Mouse (Mus musculus) liver, embryonic 16.5 days (tissue): ENCODE measurements around the gene Cnst. TPM values are rescaled to one million over a fixed set of nuclear protein-coding genes. Genes with fewer than 3 reads are reported as not detected.

Experiments
- ATAC-seq: fragments of 200-750 bp; cut with Nextera tagmentation; 2 replicates; pipeline ENCODE4 v1.8.0; 2017; ENCODE audit warnings: low read depth, mild to moderate bottlenecking, moderate number of reproducible peaks, moderate library complexity
- H3K27ac ChIP-seq: fragments of 300-500 bp; sonication (generic); 2 replicates; pipeline ENCODE4 v1.5.1; 2014; ENCODE audit warnings: mild to moderate bottlenecking, low read length
- H3K27me3 ChIP-seq: fragments of 300-500 bp; sonication (generic); 2 replicates; pipeline ENCODE4 v1.6.1; 2014; ENCODE audit warnings: low read depth, low read length, mixed read lengths; ENCODE audit not compliant: control insufficient read depth, insufficient read depth
- H3K36me3 ChIP-seq: fragments of 300-500 bp; sonication (generic); 2 replicates; pipeline ENCODE4 v1.6.1; 2014; ENCODE audit warnings: mild to moderate bottlenecking; ENCODE audit not compliant: control insufficient read depth, insufficient read depth
- H3K4me1 ChIP-seq: fragments of 300-500 bp; sonication (generic); 2 replicates; pipeline ENCODE4 v1.6.1; 2014; ENCODE audit warnings: low read depth, low read length, mixed read lengths; ENCODE audit not compliant: control insufficient read depth
- H3K4me2 ChIP-seq: fragments of 300-500 bp; sonication (generic); 2 replicates; pipeline ENCODE4 v1.6.1; 2014; ENCODE audit warnings: low read depth, low read length, mixed read lengths
- H3K4me3 ChIP-seq: fragments of 300-500 bp; sonication (generic); 2 replicates; pipeline ENCODE4 v1.5.1; 2014; ENCODE audit warnings: low read depth, mild to moderate bottlenecking, low read length
- H3K9ac ChIP-seq: fragments of 300-500 bp; sonication (generic); 2 replicates; pipeline ENCODE4 v1.6.1; 2014; ENCODE audit warnings: low read depth, low read length
- H3K9me3 ChIP-seq: fragments of 300-500 bp; sonication (generic); replicated peaks from 2 replicates; pipeline ENCODE4 v1.6.1; 2016; ENCODE audit warnings: low read length; ENCODE audit not compliant: control insufficient read depth
- WGBS: fragments of 180-500 bp; shearing (Covaris S2); extraction: QIAGEN DNeasy Blood & Tissue Kit; methylation state at CpG from one replicate; pipeline ENCODE4 v1.1.7; 2014; ENCODE audit not compliant: insufficient replicate concordance; 5-methylcytosine and 5-hydroxymethylcytosine counted together
- polyA plus RNA-seq: library from polyadenylated mRNA; unstranded; fragments of >200 nt; fragmentation: Nextera tagmentation; extraction: Ambion mirVana; gene quantifications from 2 replicates; pipeline ENCODE4 v1.2.1, GENCODE M21; 2015

Gene Cnst
- polyA plus RNA-seq, 1 experiment from 2014 or later = 11.6 TPM

- Histone ChIP-seq H3K4me1 (peaks cover 4% of the 10 kb centered on the region), H3K9ac (no peak overlapping the region), H3K4me3 (no peak overlapping the region), H3K4me2 (no peak overlapping the region), H3K27ac (no peak overlapping the region), H3K9me3 (no peaks in the 10 kb centered on the region), H3K27me3 (no peaks in the 10 kb centered on the region), H3K36me3 (peaks cover 3% of the 10 kb centered on the region; the same call in 1 of the 2 replicates)
- WGBS = 75% methylated on average over 4 of the region's 4 CpGs
- ATAC-seq = no peak
Observed at GRCm38 (mm10) chr1:179563211-179563610, 17.0 kb downstream of the Cnst start.

GRCm38 (mm10) chr1:179563926-179564325 lies 17.8 kb downstream of the Cnst start:
- no peak overlapping the region for H3K9ac ChIP-seq

GRCm38 (mm10) chr1:179567558-179567957 lies 21.4 kb downstream of the Cnst start:
- Histone ChIP-seq H3K4me3 (no peak overlapping the region), H3K9ac (no peak overlapping the region), H3K4me1 (peaks cover 15% of the 10 kb centered on the region), H3K27ac (no peak overlapping the region), H3K27me3 (no peaks in the 10 kb centered on the region), H3K9me3 (no peaks in the 10 kb centered on the region), H3K36me3 (no peaks in the 10 kb centered on the region), H3K4me2 (no peak overlapping the region)
- no peak for ATAC-seq
- WGBS = 83% methylated on average over 7 of the region's 7 CpGs

More at GRCm38 (mm10) chr1:179563926-179564325, 17.8 kb downstream of the Cnst start:
- Histone ChIP-seq H3K36me3 (peaks cover 3% of the 10 kb centered on the region; the same call in 1 of the 2 replicates), H3K27ac (no peak overlapping the region), H3K4me1 (peaks cover 9% of the 10 kb centered on the region), H3K4me2 (no peak overlapping the region), H3K4me3 (no peak overlapping the region), H3K9me3 (no peaks in the 10 kb centered on the region), H3K27me3 (no peaks in the 10 kb centered on the region)
- ATAC-seq = no peak
- 84% methylated on average over 5 of the region's 5 CpGs for WGBS

- ATAC-seq = peak; percentile 30; the same call in 1 of the 2 replicates
- 35% methylated on average over 4 of the region's 4 CpGs for WGBS
- no peak overlapping the region for H3K4me2 ChIP-seq
- H3K9me3 ChIP-seq = no peaks in the 10 kb centered on the region
- no peaks in the 10 kb centered on the region for H3K27me3 ChIP-seq
- H3K4me3 ChIP-seq = no peak overlapping the region
- H3K4me1 ChIP-seq = peaks cover 15% of the 10 kb centered on the region
- no peak overlapping the region for H3K27ac ChIP-seq
- H3K36me3 ChIP-seq = no peaks in the 10 kb centered on the region
- no peak overlapping the region for H3K9ac ChIP-seq
Observed at GRCm38 (mm10) chr1:179568690-179569398, 22.7 kb downstream of the Cnst start.

- 93% methylated on average over 1 of the region's 1 CpGs for WGBS
- Histone ChIP-seq H3K4me1 (peaks cover 15% of the 10 kb centered on the region), H3K36me3 (no peaks in the 10 kb centered on the region), H3K9ac (no peak overlapping the region), H3K4me2 (no peak overlapping the region), H3K9me3 (no peaks in the 10 kb centered on the region), H3K4me3 (no peak overlapping the region), H3K27me3 (no peaks in the 10 kb centered on the region), H3K27ac (no peak overlapping the region)
- no peak for ATAC-seq
Observed at GRCm38 (mm10) chr1:179570482-179570881, 24.3 kb downstream of the Cnst start.

- ATAC-seq = no peak
Observed at GRCm38 (mm10) chr1:179571686-179572085, 25.5 kb downstream of the Cnst start.

GRCm38 (mm10) chr1:179573650-179574206 lies 27.6 kb downstream of the Cnst start:
- H3K4me2 ChIP-seq = no peak overlapping the region
- no peak overlapping the region for H3K9ac ChIP-seq
- peaks cover 15% of the 10 kb centered on the region for H3K4me1 ChIP-seq
- H3K27ac ChIP-seq = no peak overlapping the region
- no peak overlapping the region for H3K4me3 ChIP-seq
- H3K9me3 ChIP-seq = no peaks in the 10 kb centered on the region
- no peak for ATAC-seq
- H3K27me3 ChIP-seq = no peaks in the 10 kb centered on the region
- H3K36me3 ChIP-seq = no peaks in the 10 kb centered on the region
- 55% methylated on average over 6 of the region's 6 CpGs for WGBS

More at GRCm38 (mm10) chr1:179571686-179572085, 25.5 kb downstream of the Cnst start:
- H3K9ac ChIP-seq = no peak overlapping the region
- H3K4me3 ChIP-seq = no peak overlapping the region
- no peak overlapping the region for H3K4me2 ChIP-seq
- H3K9me3 ChIP-seq = no peaks in the 10 kb centered on the region
- no peaks in the 10 kb centered on the region for H3K36me3 ChIP-seq
- peaks cover 15% of the 10 kb centered on the region for H3K4me1 ChIP-seq
- no peak overlapping the region for H3K27ac ChIP-seq
- 64% methylated on average over 4 of the region's 4 CpGs for WGBS
- no peaks in the 10 kb centered on the region for H3K27me3 ChIP-seq

GRCm38 (mm10) chr1:179578625-179579024 lies 32.5 kb downstream of the Cnst start:
- no peaks in the 10 kb centered on the region for H3K27me3 ChIP-seq
- H3K4me2 ChIP-seq = no peak overlapping the region
- no peak overlapping the region for H3K27ac ChIP-seq
- H3K4me1 ChIP-seq = peaks cover 21% of the 10 kb centered on the region
- H3K36me3 ChIP-seq = no peaks in the 10 kb centered on the region
- H3K9ac ChIP-seq = no peak overlapping the region
- H3K4me3 ChIP-seq = no peak overlapping the region
- peak; percentile 48 for ATAC-seq
- H3K9me3 ChIP-seq = no peaks in the 10 kb centered on the region
- WGBS = 28% methylated on average over 6 of the region's 6 CpGs

- H3K36me3 ChIP-seq = no peaks in the 10 kb centered on the region
- H3K9me3 ChIP-seq = no peaks in the 10 kb centered on the region
- H3K4me2 ChIP-seq = no peak overlapping the region
- 28% methylated on average over 8 of the region's 8 CpGs for WGBS
- no peaks in the 10 kb centered on the region for H3K27me3 ChIP-seq
- H3K9ac ChIP-seq = no peak overlapping the region
- H3K27ac ChIP-seq = no peak overlapping the region
- no peak for ATAC-seq
- H3K4me1 ChIP-seq = peaks cover 21% of the 10 kb centered on the region
- H3K4me3 ChIP-seq = no peak overlapping the region
Observed at GRCm38 (mm10) chr1:179580200-179580599, 34.0 kb downstream of the Cnst start.
